Mouse (Mus musculus): Measurements from ENCODE around the gene Smim17. TPM values are rescaled to one million over a fixed set of nuclear protein-coding genes. Genes with fewer than 3 reads are reported as not detected.
"Not testable (repeated sequence)": the region's sequence is repeated elsewhere in the genome, so short reads cannot be mapped to it uniquely, and the experiment has no call there.

The Smim17 gene
- polyA plus RNA-seq, 1 experiment from 2014 or later, result 9.4 TPM

- WGBS, result 66% methylated on average over 2 of the region's 2 CpGs
- ATAC-seq (ENCODE audit: low read depth), result no peak
- no peaks in the 10 kb centered on the region for H3K9me3 ChIP-seq (ENCODE audit: control insufficient read depth, low read length)
- no peaks in the 10 kb centered on the region for H3K27me3 ChIP-seq (ENCODE audit: control insufficient read depth, insufficient read depth, low read length)
- no peak overlapping the region for H3K4me2 ChIP-seq (ENCODE audit: low read depth, low read length)
- no peaks in the 10 kb centered on the region for H3K4me1 ChIP-seq (ENCODE audit: control insufficient read depth, insufficient read depth, low read length)
- no peaks in the 10 kb centered on the region for H3K36me3 ChIP-seq (ENCODE audit: control insufficient read depth, insufficient read depth, low read length)
- H3K4me3 ChIP-seq (ENCODE audit: low read depth, low read length), result no peak overlapping the region
- no peak overlapping the region for H3K27ac ChIP-seq (ENCODE audit: low read depth, low read length)
- H3K9ac ChIP-seq (replicated peaks; ENCODE audit: low read depth, low read length), result no peak overlapping the region
Measured at GRCm38 (mm10) chr7:6441173-6441572, 42.7 kb downstream of the Smim17 start.

DNA sequence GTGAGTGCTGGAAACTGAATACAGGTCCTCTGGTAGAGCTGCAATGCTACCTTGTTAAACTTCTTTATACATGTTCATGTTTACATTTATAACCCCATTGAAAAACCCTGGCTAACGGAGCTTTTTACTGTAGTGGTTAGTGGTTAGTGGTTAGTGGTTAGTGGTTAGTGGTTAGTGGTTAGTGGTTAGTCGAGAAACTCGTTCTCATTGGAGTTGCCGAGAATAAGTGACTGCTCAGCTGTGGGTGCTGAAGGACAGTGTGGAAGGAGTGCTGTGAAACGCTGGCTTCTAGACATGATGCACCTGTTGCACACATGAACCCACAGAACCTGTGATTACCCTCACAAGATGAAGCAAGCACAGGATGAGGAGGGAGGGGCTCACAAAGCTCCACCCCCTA is 49.3 kb downstream of the Smim17 start:
- Histone ChIP-seq H3K9me3 (ENCODE audit: control insufficient read depth, low read length) (no peaks in the 10 kb centered on the region), H3K4me2 (ENCODE audit: low read depth, low read length) (no peak overlapping the region), H3K9ac (replicated peaks; ENCODE audit: low read depth, low read length) (no peak overlapping the region), H3K4me1 (ENCODE audit: control insufficient read depth, insufficient read depth, low read length) (no peaks in the 10 kb centered on the region), H3K27me3 (ENCODE audit: control insufficient read depth, insufficient read depth, low read length) (no peaks in the 10 kb centered on the region), H3K27ac (ENCODE audit: low read depth, low read length) (no peak overlapping the region), H3K36me3 (ENCODE audit: control insufficient read depth, insufficient read depth, low read length) (no peaks in the 10 kb centered on the region), H3K4me3 (ENCODE audit: low read depth, low read length) (no peak overlapping the region)
- no peak for ATAC-seq (ENCODE audit: low read depth)
- WGBS, result 84% methylated on average over 5 of the region's 5 CpGs

- Histone ChIP-seq H3K9ac (replicated peaks; ENCODE audit: low read depth, low read length) (no peak within 1 kb of the TSS), H3K4me3 (ENCODE audit: low read depth, low read length) (no peak within 1 kb of the TSS), H3K9me3 (ENCODE audit: control insufficient read depth, low read length) (no peaks in the 10 kb centered on the region), H3K36me3 (ENCODE audit: control insufficient read depth, insufficient read depth, low read length) (no peaks in the 10 kb centered on the region), H3K27ac (ENCODE audit: low read depth, low read length) (no peak within 1 kb of the TSS), H3K4me1 (ENCODE audit: control insufficient read depth, insufficient read depth, low read length) (no peaks in the 10 kb centered on the region), H3K4me2 (ENCODE audit: low read depth, low read length) (no peak within 1 kb of the TSS), H3K27me3 (ENCODE audit: control insufficient read depth, insufficient read depth, low read length) (no peaks in the 10 kb centered on the region)
- no peak for ATAC-seq (ENCODE audit: low read depth)
Measured at GRCm38 (mm10) chr7:6455868-6456267, 57.4 kb downstream of the Smim17 start, which contains the start of gene Olfr1336. Gene Olfr1336 (plus strand): TSS chr7:6456168.

GRCm38 (mm10) chr7:6456399-6456798 is 57.9 kb downstream of the Smim17 start:
- H3K27ac ChIP-seq (ENCODE audit: low read depth, low read length), result no peak overlapping the region
- H3K27me3 ChIP-seq (ENCODE audit: control insufficient read depth, insufficient read depth, low read length), result no peaks in the 10 kb centered on the region
- no peak overlapping the region for H3K4me3 ChIP-seq (ENCODE audit: low read depth, low read length)
- WGBS, result 46% methylated on average over 3 of the region's 3 CpGs
- H3K36me3 ChIP-seq (ENCODE audit: control insufficient read depth, insufficient read depth, low read length), result no peaks in the 10 kb centered on the region
- no peak overlapping the region for H3K9ac ChIP-seq (replicated peaks; ENCODE audit: low read depth, low read length)
- ATAC-seq (ENCODE audit: low read depth), result no peak
- no peaks in the 10 kb centered on the region for H3K9me3 ChIP-seq (ENCODE audit: control insufficient read depth, low read length)
- H3K4me1 ChIP-seq (ENCODE audit: control insufficient read depth, insufficient read depth, low read length), result no peaks in the 10 kb centered on the region
- no peak overlapping the region for H3K4me2 ChIP-seq (ENCODE audit: low read depth, low read length)

DNA sequence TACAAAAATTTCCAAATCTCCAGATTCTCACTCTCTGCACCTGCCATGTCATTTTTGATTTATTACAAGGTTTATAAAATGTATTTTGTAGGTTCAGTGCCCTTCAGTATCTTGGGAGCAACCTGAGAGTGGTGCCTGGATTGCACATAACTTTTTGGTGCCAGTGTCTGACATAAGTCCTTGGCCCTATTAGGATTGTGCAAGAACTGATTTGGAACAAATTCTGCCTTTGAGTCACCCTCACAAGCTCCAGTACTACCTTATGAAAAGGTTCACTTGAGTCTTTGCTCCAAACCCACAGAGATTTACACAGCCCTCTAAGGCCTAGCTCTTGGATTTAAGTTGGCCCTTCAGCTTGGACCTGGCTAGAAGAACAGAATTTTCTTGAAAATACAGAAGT is 68.4 kb downstream of the Smim17 start, which contains the start of gene Olfr1346:
Olfr1346 (plus strand) TSS at position 151 of the 400 bp plus-strand sequence.
- ATAC-seq (ENCODE audit: low read depth), result no peak
- no peaks in the 10 kb centered on the region for H3K4me1 ChIP-seq (ENCODE audit: control insufficient read depth, insufficient read depth, low read length)
- no peak within 1 kb of the TSS for H3K4me3 ChIP-seq (ENCODE audit: low read depth, low read length)
- H3K27ac ChIP-seq (ENCODE audit: low read depth, low read length), result no peak within 1 kb of the TSS
- no peaks in the 10 kb centered on the region for H3K9me3 ChIP-seq (ENCODE audit: control insufficient read depth, low read length)
- H3K27me3 ChIP-seq (ENCODE audit: control insufficient read depth, insufficient read depth, low read length), result no peaks in the 10 kb centered on the region
- no peak within 1 kb of the TSS for H3K9ac ChIP-seq (replicated peaks; ENCODE audit: low read depth, low read length)
- no peak within 1 kb of the TSS for H3K4me2 ChIP-seq (ENCODE audit: low read depth, low read length)
- no peaks in the 10 kb centered on the region for H3K36me3 ChIP-seq (ENCODE audit: control insufficient read depth, insufficient read depth, low read length)

DNA sequence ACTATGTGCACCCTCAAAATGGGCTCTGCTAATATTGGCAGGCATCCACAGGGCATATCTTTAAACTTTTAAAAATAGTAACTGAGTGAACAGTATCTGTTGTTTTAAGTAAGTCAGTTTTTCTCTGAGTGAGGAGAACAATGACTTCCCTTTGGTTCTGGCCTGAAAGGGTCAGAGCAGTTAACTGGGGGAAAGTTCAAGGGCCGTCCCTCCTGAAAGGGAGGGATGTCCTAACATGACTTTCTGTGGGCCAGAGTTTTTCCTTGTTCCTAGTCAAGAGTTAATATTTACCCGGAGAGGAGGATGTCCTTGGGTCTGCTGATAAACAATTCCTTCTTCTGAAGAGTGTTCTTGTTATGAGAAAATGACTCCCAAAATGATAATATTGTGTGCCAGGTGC is 79.1 kb downstream of the Smim17 start:
- not testable (repeated sequence) for H3K9ac ChIP-seq (replicated peaks; ENCODE audit: low read depth, low read length); H3K27ac ChIP-seq (ENCODE audit: low read depth, low read length); H3K36me3 ChIP-seq (ENCODE audit: control insufficient read depth, insufficient read depth, low read length); H3K4me3 ChIP-seq (ENCODE audit: low read depth, low read length); H3K27me3 ChIP-seq (ENCODE audit: control insufficient read depth, insufficient read depth, low read length); H3K9me3 ChIP-seq (ENCODE audit: control insufficient read depth, low read length); ATAC-seq (ENCODE audit: low read depth); H3K4me2 ChIP-seq (ENCODE audit: low read depth, low read length); H3K4me1 ChIP-seq (ENCODE audit: control insufficient read depth, insufficient read depth, low read length)
- 75% methylated on average over 2 of the region's 2 CpGs for WGBS

Other genes with a start within 250 kb of the Smim17 start
- gene Zfp787, start 242.7 kb upstream of the Smim17 start, polyA plus RNA-seq (2014; fragmentation: Nextera tagmentation; extraction: Ambion mirVana), result 13.7 and 15.4 TPM in 2 replicates
- gene Zfp444, start 226.5 kb upstream of the Smim17 start, polyA plus RNA-seq (2014; fragmentation: Nextera tagmentation; extraction: Ambion mirVana), result 78.5 and 79.4 TPM in 2 replicates
- not detected in 2 replicates for gene Galp, start 201.6 kb upstream of the Smim17 start, polyA plus RNA-seq (2014; fragmentation: Nextera tagmentation; extraction: Ambion mirVana)
- not detected in 2 replicates for gene Zscan5b, start 176.4 kb upstream of the Smim17 start, polyA plus RNA-seq (2014; fragmentation: Nextera tagmentation; extraction: Ambion mirVana)
- not detected in 2 replicates for gene Epp13, start 146.0 kb upstream of the Smim17 start, polyA plus RNA-seq (2014; fragmentation: Nextera tagmentation; extraction: Ambion mirVana)
- 18.1 and 19.8 TPM in 2 replicates for gene Zfp667, start 112.1 kb upstream of the Smim17 start, polyA plus RNA-seq (2014; fragmentation: Nextera tagmentation; extraction: Ambion mirVana)
- gene Zfp583, start 67.4 kb upstream of the Smim17 start, polyA plus RNA-seq (2014; fragmentation: Nextera tagmentation; extraction: Ambion mirVana), result 15.6 and 17.0 TPM in 2 replicates
- gene Gm3854, start 55.0 kb upstream of the Smim17 start, polyA plus RNA-seq (2014; fragmentation: Nextera tagmentation; extraction: Ambion mirVana), result 7.8 and 9.4 TPM in 2 replicates
- gene Zfp78, start 35.4 kb upstream of the Smim17 start, polyA plus RNA-seq (2014; fragmentation: Nextera tagmentation; extraction: Ambion mirVana), result 5.0 and 6.1 TPM in 2 replicates
- 17.8 and 19.7 TPM in 2 replicates for gene Zfp28, start 15.4 kb upstream of the Smim17 start, polyA plus RNA-seq (2014; fragmentation: Nextera tagmentation; extraction: Ambion mirVana)
- gene Gm20715, start 11.6 kb downstream of the Smim17 start, polyA plus RNA-seq (2014; fragmentation: Nextera tagmentation; extraction: Ambion mirVana), result 0.12 TPM in 1 of 2 replicates, not detected in the other
- gene Olfr1344, start 40.0 kb downstream of the Smim17 start, polyA plus RNA-seq (2014; fragmentation: Nextera tagmentation; extraction: Ambion mirVana), result 0.46 and 0.71 TPM in 2 replicates
- gene Olfr1336, start 57.5 kb downstream of the Smim17 start, polyA plus RNA-seq (2014; fragmentation: Nextera tagmentation; extraction: Ambion mirVana), result 0.03 TPM in 1 of 2 replicates, not detected in the other
- not detected in 2 replicates for gene Olfr1346, start 68.4 kb downstream of the Smim17 start, polyA plus RNA-seq (2014; fragmentation: Nextera tagmentation; extraction: Ambion mirVana)
- not detected in 2 replicates for gene Olfr5, start 88.2 kb downstream of the Smim17 start, polyA plus RNA-seq (2014; fragmentation: Nextera tagmentation; extraction: Ambion mirVana)
- gene Olfr1347, start 101.0 kb downstream of the Smim17 start, polyA plus RNA-seq (2014; fragmentation: Nextera tagmentation; extraction: Ambion mirVana), result not detected in 2 replicates
- not detected in 2 replicates for gene Olfr1348, start 110.0 kb downstream of the Smim17 start, polyA plus RNA-seq (2014; fragmentation: Nextera tagmentation; extraction: Ambion mirVana)
- not detected in 2 replicates for gene Olfr1349, start 124.2 kb downstream of the Smim17 start, polyA plus RNA-seq (2014; fragmentation: Nextera tagmentation; extraction: Ambion mirVana)
- gene Olfr1350, start 166.1 kb downstream of the Smim17 start, polyA plus RNA-seq (2014; fragmentation: Nextera tagmentation; extraction: Ambion mirVana), result not detected in 2 replicates